Mouse (Mus musculus): ENCODE data around the gene Alpk3. TPM values are rescaled to one million over a fixed set of nuclear protein-coding genes. Genes with fewer than 3 reads are reported as not detected.
"Not testable (repeated sequence)": the region's sequence is repeated elsewhere in the genome, so short reads cannot be mapped to it uniquely, and the experiment has no call there.

Alpk3 gene
- polyA plus RNA-seq, 1 experiment, result 0.31 TPM

DNA sequence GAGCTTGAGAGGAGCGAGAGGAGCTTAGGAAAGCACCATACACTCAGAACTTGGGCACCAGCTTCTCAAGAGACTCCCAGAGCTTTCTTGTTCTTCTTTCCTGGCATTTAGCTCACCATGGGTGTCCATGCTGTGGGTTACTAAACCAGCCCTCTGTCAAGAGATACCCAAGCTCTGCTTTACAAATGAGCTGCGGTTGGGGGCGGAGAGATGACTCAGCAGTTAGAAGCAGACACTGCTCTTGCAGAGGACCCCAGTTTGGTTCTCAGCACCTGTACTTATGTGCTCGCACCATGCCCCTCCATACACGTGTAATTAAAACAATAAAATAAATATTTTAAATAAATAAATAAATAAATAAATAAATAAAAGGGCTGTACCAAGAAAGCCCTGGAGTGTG, 79.9 kb downstream of the Alpk3 start:
- TF ChIP-seq CTCF (IDR thresholded peaks at IDR 0.05; ENCODE audit: extremely low read depth, insufficient read depth, low read length) (no peak), POLR2A (IDR thresholded peaks at IDR 0.05; ENCODE audit: extremely low read depth, insufficient read depth, low read length) (no peak)
- Histone ChIP-seq H3K4me3 (ENCODE audit: insufficient read depth, low read length) (no peak overlapping the region), H3K4me1 (ENCODE audit: control insufficient read depth, insufficient read depth, low read length) (no peaks in the 10 kb centered on the region), H3K27ac (ENCODE audit: insufficient read depth, low read length) (no peak overlapping the region)

DNA sequence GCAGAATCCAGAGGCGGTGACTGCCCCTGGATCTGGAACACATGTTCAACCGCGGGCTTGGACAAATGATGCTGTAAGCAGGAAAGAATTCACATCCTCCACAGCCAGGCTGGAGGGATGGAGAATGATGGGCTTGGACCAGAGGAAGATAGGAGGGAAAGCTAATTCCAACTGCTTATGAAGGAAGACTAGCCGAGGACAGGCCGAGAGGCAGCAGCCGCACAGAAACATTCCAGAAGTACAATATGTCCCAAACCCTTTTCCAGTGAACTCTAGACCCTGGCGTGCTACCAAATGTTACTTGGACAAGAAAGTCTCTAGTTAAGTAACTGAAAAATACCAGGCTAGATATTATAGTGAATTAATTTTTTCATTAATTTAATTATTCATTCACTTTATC, 81.7 kb downstream of the Alpk3 start:
- TF ChIP-seq CTCF (IDR thresholded peaks at IDR 0.05; ENCODE audit: extremely low read depth, insufficient read depth, low read length) (no peak), POLR2A (IDR thresholded peaks at IDR 0.05; ENCODE audit: extremely low read depth, insufficient read depth, low read length) (no peak)
- H3K4me1 ChIP-seq (ENCODE audit: control insufficient read depth, insufficient read depth, low read length), result no peaks in the 10 kb centered on the region
- no peak overlapping the region for H3K4me3 ChIP-seq (ENCODE audit: insufficient read depth, low read length)
- no peak overlapping the region for H3K27ac ChIP-seq (ENCODE audit: insufficient read depth, low read length)

DNA sequence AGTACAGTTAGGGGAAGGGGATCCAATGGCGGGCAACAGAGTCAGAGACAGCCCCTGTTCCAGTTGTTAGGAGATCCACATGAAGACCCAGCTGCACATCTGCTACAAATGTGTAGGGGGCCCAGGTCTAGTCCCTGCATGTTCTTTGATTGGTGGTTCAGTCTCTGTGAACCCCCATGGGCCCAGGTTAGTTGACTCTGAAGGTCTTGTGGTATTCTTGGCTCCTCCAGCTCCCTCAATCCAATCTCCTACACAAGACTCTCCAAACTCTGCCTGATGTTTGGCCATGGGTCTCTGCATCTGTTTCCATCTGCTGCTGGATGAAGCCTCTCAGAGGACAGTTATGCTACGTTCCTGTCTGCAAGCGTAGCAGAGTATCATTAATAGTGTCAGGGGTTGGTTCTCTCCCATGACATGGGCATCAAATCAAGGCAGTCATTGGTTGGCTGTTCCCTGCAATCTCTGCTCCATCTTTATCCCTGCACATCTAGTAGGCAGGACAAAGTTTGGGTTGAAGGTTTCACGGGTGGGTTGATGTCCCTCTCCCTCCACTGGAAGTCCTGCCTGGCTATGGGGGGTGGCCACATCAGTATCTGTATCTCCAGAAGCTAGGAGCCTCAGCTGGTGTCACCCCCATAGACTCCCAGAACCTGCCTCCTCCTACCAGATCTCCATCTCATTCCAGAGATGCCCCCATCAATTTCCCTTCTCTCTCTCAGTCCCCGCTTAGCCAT, 82.4 kb downstream of the Alpk3 start:
- Histone ChIP-seq H3K4me1 (ENCODE audit: control insufficient read depth, insufficient read depth, low read length) (no peaks in the 10 kb centered on the region), H3K27ac (ENCODE audit: insufficient read depth, low read length) (no peak overlapping the region), H3K4me3 (ENCODE audit: insufficient read depth, low read length) (no peak overlapping the region)
- TF ChIP-seq POLR2A (IDR thresholded peaks at IDR 0.05; ENCODE audit: extremely low read depth, insufficient read depth, low read length), result no peak
- TF ChIP-seq CTCF (IDR thresholded peaks at IDR 0.05; ENCODE audit: extremely low read depth, insufficient read depth, low read length), result no peak

DNA sequence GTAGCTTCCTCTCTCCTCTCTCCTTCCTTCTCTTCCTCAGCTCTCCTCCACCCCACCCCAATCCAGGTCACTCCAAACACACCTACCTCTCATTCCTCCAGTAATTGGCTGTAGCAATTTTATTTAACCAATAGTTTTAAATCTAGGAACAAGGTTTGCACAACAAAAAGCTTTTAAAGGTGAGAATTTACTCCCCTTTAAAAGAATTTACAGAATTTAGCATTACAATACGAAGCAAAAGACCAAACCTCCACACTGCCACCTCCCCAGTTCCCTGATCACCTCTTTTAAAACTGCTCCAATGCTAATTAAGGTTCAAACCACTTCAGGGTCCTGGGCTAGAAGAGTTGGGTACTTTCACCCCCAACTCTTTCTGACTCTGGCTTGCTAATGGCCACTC, 84.1 kb downstream of the Alpk3 start:
- Histone ChIP-seq H3K4me3 (ENCODE audit: insufficient read depth, low read length) (no peak overlapping the region), H3K27ac (ENCODE audit: insufficient read depth, low read length) (no peak overlapping the region), H3K4me1 (ENCODE audit: control insufficient read depth, insufficient read depth, low read length) (no peaks in the 10 kb centered on the region)
- TF ChIP-seq CTCF (IDR thresholded peaks at IDR 0.05; ENCODE audit: extremely low read depth, insufficient read depth, low read length) (no peak), POLR2A (IDR thresholded peaks at IDR 0.05; ENCODE audit: extremely low read depth, insufficient read depth, low read length) (no peak)

DNA sequence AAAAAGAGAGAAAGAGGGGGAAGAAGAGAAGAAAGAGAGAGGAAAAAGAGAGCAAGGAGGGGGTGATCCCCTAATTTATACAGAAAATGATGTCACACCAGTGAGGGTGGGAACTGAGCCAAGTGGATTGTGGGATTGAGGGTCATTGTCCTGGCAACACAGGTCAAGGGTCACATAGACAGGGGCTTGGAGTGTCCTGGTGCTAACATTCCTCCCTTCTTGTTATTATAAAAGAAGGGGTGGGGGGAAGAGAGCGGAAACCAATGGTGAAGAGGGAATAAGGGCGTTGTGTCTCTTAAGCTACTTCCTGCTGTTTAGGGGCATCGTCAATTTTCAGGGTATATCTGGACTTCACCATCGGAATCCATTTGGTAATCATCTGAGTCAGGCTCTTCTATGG, 85.7 kb downstream of the Alpk3 start:
- not testable (repeated sequence) for H3K4me1 ChIP-seq (ENCODE audit: control insufficient read depth, insufficient read depth, low read length); H3K4me3 ChIP-seq (ENCODE audit: insufficient read depth, low read length); H3K27ac ChIP-seq (ENCODE audit: insufficient read depth, low read length)

DNA sequence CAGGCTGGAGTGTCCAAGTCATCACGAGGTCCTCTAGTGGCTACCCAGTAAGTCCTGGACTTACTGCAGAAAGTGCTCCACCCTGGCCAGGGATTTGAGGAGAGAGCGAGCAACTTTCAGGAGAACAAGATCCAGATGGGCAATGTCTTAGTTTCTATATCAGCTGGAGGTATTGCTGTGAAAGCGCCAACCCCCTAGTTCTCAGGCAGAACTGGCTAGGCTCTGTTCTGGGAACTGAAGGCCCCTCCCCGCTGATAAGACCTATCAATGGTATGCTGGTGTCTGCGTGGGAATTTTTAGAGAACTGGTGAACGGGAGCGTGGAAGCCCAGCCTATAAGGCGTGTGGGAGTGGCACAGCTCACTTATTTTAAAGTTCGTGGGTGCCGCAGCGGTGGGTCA, 92.4 kb downstream of the Alpk3 start:
- no peak overlapping the region for H3K4me3 ChIP-seq (ENCODE audit: insufficient read depth, low read length)
- TF ChIP-seq POLR2A (IDR thresholded peaks at IDR 0.05; ENCODE audit: extremely low read depth, insufficient read depth, low read length) (no peak), CTCF (IDR thresholded peaks at IDR 0.05; ENCODE audit: extremely low read depth, insufficient read depth, low read length) (no peak)
- H3K4me1 ChIP-seq (ENCODE audit: control insufficient read depth, insufficient read depth, low read length), result no peaks in the 10 kb centered on the region
- H3K27ac ChIP-seq (ENCODE audit: insufficient read depth, low read length), result no peak overlapping the region

DNA sequence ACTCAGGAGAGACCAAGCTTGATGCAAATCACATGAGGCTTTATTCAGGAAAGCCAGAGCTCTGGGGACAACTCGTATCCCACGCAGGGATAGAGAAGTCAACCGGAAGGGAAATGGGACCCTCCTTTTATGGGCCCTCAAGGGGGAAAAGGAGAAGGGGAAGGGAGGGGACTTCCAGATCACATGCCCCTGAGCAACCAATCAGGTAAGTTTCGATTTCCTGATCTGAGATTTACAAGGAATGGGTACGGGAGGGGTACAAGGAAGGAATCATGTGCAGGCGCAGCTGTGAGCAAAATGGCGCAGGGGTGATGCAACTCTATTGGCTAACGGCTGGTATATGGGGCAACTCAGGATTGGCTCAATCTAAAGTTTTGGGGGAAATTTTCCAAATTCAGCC, 93.8 kb downstream of the Alpk3 start:
- no peak overlapping the region for H3K27ac ChIP-seq (ENCODE audit: insufficient read depth, low read length)
- H3K4me3 ChIP-seq (ENCODE audit: insufficient read depth, low read length), result no peak overlapping the region
- TF ChIP-seq POLR2A (IDR thresholded peaks at IDR 0.05; ENCODE audit: extremely low read depth, insufficient read depth, low read length), result no peak
- TF ChIP-seq CTCF (IDR thresholded peaks at IDR 0.05; ENCODE audit: extremely low read depth, insufficient read depth, low read length), result no peak
- no peaks in the 10 kb centered on the region for H3K4me1 ChIP-seq (ENCODE audit: control insufficient read depth, insufficient read depth, low read length)

DNA sequence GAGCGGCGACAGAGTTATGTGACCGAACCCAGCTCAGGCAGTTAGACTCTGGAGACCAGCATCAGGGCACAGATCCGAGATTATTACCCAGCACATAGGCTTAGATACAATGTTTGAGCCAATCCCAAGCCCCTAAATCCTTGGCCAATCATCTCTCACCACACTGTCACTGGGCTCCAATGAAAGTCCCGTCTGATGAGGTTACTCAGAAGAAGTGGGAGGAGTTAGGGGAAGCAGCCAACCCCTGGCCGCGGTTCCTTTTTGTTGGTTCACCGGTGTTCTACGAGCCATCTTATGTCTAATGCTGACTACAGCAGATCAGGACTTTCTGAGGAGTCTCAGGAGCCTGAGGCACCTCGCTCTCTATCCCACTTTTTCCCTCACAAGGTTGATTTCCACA, 94.9 kb downstream of the Alpk3 start:
- no peak for TF ChIP-seq CTCF (IDR thresholded peaks at IDR 0.05; ENCODE audit: extremely low read depth, insufficient read depth, low read length)
- no peak for TF ChIP-seq POLR2A (IDR thresholded peaks at IDR 0.05; ENCODE audit: extremely low read depth, insufficient read depth, low read length)
- no peak overlapping the region for H3K4me3 ChIP-seq (ENCODE audit: insufficient read depth, low read length)

DNA sequence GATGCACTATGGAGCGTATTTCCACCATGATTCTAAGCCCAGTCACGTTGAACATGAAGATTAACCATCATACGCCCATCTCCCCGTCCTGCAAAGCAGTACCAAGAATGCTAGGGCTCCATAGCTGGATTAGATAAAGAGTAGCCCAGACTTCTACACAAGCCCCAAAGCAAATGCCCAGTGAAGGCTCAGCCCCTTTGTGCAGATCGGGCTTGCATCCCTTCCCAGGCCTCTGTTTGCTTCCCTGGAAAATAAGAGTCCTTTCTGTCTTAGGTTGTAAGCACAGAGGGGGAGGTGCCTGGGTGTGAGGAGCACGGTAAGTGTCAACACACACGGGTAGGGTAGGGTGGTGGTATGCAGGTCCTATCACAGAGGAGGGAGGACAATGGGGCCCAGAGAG, 95.4 kb downstream of the Alpk3 start:
- no peak for TF ChIP-seq CTCF (IDR thresholded peaks at IDR 0.05; ENCODE audit: extremely low read depth, insufficient read depth, low read length)
- TF ChIP-seq POLR2A (IDR thresholded peaks at IDR 0.05; ENCODE audit: extremely low read depth, insufficient read depth, low read length), result no peak

More for the DNA sequence above, 94.9 kb downstream of the Alpk3 start:
- Histone ChIP-seq H3K4me1 (ENCODE audit: control insufficient read depth, insufficient read depth, low read length) (no peaks in the 10 kb centered on the region), H3K27ac (ENCODE audit: insufficient read depth, low read length) (no peak overlapping the region)

DNA sequence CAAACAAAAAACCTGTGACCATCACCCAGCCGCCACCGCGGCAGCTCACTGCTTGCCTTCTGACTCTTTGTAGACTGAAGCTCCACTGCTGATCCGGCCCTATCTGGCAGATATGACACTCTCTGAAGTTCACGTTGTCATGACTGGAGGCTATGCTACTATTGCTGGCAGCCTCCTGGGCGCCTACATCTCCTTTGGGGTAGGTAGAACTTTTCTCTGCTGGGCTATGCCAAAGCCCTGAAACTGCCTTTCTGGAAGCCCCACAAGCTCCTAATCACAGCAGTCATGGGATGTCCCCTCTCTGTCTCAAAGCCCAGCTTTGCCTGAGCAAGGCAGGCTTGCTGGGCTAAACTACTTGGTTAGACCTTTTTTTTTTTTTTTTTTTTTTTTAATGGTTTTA, 95.9 kb downstream of the Alpk3 start:
- Histone ChIP-seq H3K4me1 (ENCODE audit: control insufficient read depth, insufficient read depth, low read length) (no peaks in the 10 kb centered on the region), H3K4me3 (ENCODE audit: insufficient read depth, low read length) (no peak overlapping the region), H3K27ac (ENCODE audit: insufficient read depth, low read length) (no peak overlapping the region)
- TF ChIP-seq CTCF (IDR thresholded peaks at IDR 0.05; ENCODE audit: extremely low read depth, insufficient read depth, low read length), result no peak
- TF ChIP-seq POLR2A (IDR thresholded peaks at IDR 0.05; ENCODE audit: extremely low read depth, insufficient read depth, low read length), result no peak

More for the DNA sequence above, 95.4 kb downstream of the Alpk3 start:
- no peaks in the 10 kb centered on the region for H3K4me1 ChIP-seq (ENCODE audit: control insufficient read depth, insufficient read depth, low read length)
- no peak overlapping the region for H3K4me3 ChIP-seq (ENCODE audit: insufficient read depth, low read length)
- H3K27ac ChIP-seq (ENCODE audit: insufficient read depth, low read length), result no peak overlapping the region

DNA sequence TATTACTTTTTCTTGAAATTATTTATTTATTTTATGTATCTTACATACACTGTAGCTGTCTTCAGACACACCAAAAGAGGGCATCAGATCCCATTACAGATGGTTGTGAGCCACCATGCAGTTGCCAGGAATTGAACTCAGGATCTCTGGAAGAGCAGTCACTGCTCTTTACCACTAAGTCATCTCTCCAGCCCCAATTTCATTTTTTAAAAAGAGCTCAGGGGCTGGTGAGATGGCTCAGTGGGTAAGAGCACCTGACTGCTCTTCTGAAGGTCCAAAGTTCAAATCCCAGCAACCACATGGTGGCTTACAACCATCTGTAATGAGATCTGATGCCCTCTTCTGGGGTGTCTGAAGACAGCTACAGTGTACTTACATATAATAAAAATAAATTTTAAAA, 96.8 kb downstream of the Alpk3 start:
- H3K4me1 ChIP-seq (ENCODE audit: control insufficient read depth, insufficient read depth, low read length); H3K27ac ChIP-seq (ENCODE audit: insufficient read depth, low read length); H3K4me3 ChIP-seq (ENCODE audit: insufficient read depth, low read length): not testable (repeated sequence)

Measured in cortical plate, adult 2 months (tissue).